Mouse (Mus musculus): ENCODE data around the gene H2-M1.

Gene H2-M1

DNA sequence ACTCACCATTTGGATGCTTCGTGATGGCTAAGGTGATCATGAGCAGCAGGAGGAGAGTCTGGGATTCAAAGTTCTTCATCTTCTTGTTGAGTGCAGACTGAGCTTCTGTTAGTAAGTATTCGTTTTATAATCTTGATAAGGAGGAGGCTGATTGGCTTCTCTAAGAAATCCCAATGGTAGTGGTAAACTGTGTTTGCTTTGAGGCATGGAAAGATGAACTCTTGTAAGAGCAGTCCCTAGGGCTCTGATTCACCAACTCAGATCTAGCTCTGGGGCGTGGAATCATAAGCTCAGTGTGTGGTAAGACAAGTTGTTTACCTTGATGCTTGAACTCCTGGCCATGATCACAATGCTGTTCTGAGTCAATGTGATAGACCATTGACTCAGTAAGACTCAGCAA, at the start of gene H2-M1:
Gene H2-M1, minus strand, starts transcription at position 101 of the 400 bp plus-strand sequence.
- no peak for DNase-seq (ENCODE audit: extremely low read depth, low read depth, low spot score)

- no peak for DNase-seq (ENCODE audit: extremely low read depth, low read depth, low spot score)
Measured at GRCm38 (mm10) chr17:36697693-36698092, 25.7 kb upstream of the H2-M1 start.

- no peak for DNase-seq (ENCODE audit: extremely low read depth, low read depth, low spot score)
Measured at GRCm38 (mm10) chr17:36642566-36642965, 29.5 kb downstream of the H2-M1 start, which contains the start of gene H2-M9. H2-M9 (minus strand) TSS chr17:36642666.
